Mouse (Mus musculus) heart, postnatal 0 days (tissue): ENCODE results near the gene Tbc1d20. TPM values are rescaled to one million over a fixed set of nuclear protein-coding genes. Genes with fewer than 3 reads are reported as not detected.

Experiments used
- ATAC-seq: fragments of 200-750 bp; cut with Nextera tagmentation; 2 replicates; pipeline ENCODE4 v1.8.0; 2017; ENCODE audit warnings: low read depth, moderate number of reproducible peaks, moderate library complexity; ENCODE audit not compliant: insufficient read depth
- DNase-seq: peaks from one replicate; pipeline ENCODE4 v3.0.0-alpha.2; 2016; ENCODE audit warnings: low spot score
- H3K27ac ChIP-seq: fragments of 300-500 bp; sonication (generic); 2 replicates; pipeline ENCODE4 v1.5.1; 2014; ENCODE audit warnings: low read depth, mild to moderate bottlenecking
- H3K27me3 ChIP-seq: fragments of 300-500 bp; sonication (generic); 2 replicates; pipeline ENCODE4 v1.6.1; 2014; ENCODE audit warnings: low read length, mixed read lengths; ENCODE audit not compliant: control insufficient read depth, insufficient read depth
- H3K36me3 ChIP-seq: fragments of 300-500 bp; sonication (generic); replicated peaks from 2 replicates; pipeline ENCODE4 v1.6.1; 2014; ENCODE audit warnings: low read length, mixed read lengths; ENCODE audit not compliant: control insufficient read depth, insufficient read depth
- H3K4me1 ChIP-seq: fragments of 300-500 bp; sonication (generic); 2 replicates; pipeline ENCODE4 v1.6.1; 2014; ENCODE audit warnings: antibody characterized with exemption; ENCODE audit not compliant: control insufficient read depth, insufficient read depth
- H3K4me2 ChIP-seq: fragments of 300-500 bp; sonication (generic); 2 replicates; pipeline ENCODE4 v1.6.1; 2014; ENCODE audit warnings: low read depth, mild to moderate bottlenecking, low read length, moderate library complexity
- H3K4me3 ChIP-seq: fragments of 300-500 bp; sonication (generic); 2 replicates; pipeline ENCODE4 v1.5.1; 2014; ENCODE audit warnings: low read depth, low read length
- H3K9ac ChIP-seq: fragments of 300-500 bp; sonication (generic); replicated peaks from 2 replicates; pipeline ENCODE4 v1.6.1; 2014; ENCODE audit warnings: low read depth, low read length, mixed read lengths
- H3K9me3 ChIP-seq: fragments of 300-500 bp; sonication (generic); replicated peaks from 2 replicates; pipeline ENCODE4 v1.6.1; 2016; ENCODE audit warnings: low read length; ENCODE audit not compliant: control insufficient read depth
- CTCF ChIP-seq: IDR thresholded peaks from 2 replicates; pipeline ENCODE4 v1.5.1; 2016; ENCODE audit warnings: antibody characterized with exemption, control low read depth, low read depth
- EP300 ChIP-seq: IDR thresholded peaks from 2 replicates; pipeline ENCODE4 v1.6.1; 2016; ENCODE audit warnings: antibody characterized with exemption, low read depth
- WGBS: fragments of 180-500 bp; shearing (Covaris S2); extraction: QIAGEN DNeasy Blood & Tissue Kit; methylation state at CpG from one replicate; pipeline ENCODE4 v1.1.7; 2014; 5-methylcytosine and 5-hydroxymethylcytosine counted together
- polyA plus RNA-seq: library from polyadenylated mRNA; unstranded; fragments of >200 nt; fragmentation: Nextera tagmentation; extraction: Ambion mirVana; gene quantifications from 2 replicates; pipeline ENCODE4 v1.2.1, GENCODE M21; 2015
- total RNA-seq: library from RNA; depleted of rRNA; stranded (reverse); fragments of >200 nt; gene quantifications from 2 replicates; pipeline ENCODE4 v1.2.3, GENCODE M21; 2014; ENCODE audit warnings: low replicate concordance

The Tbc1d20 gene
- total and polyA plus RNA-seq, 2 experiments from 2014 or later = 22.8 to 65.8 TPM

DNA sequence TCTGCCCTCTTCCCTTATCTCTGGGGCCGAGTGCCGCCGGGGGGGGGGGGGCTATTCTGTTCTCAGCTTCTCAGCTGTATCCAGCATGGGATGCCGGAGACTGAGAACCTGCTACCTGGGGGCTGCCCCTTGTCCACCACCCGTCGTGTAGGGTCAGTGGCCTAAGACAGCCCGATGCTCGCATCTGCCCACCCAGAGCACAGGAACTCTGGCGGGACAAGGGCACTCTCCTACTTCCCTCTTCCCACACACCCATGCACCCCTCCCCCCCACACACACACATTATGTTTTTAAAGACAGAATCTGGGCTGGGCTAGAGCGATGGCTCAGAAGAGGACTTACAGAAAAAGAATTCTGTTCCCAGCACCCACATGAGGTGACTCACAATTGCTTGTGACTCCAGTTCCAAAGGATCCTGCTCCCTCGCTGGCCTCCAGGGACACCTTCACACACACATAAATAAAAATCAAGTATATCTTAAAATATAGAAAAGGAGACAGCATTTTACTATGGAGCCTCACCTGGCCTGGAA lies 41.7 kb downstream of the Tbc1d20 start:
- H3K9me3 ChIP-seq = no peaks in the 10 kb centered on the region
- H3K27me3 ChIP-seq = no peaks in the 10 kb centered on the region
- H3K36me3 ChIP-seq = no peaks in the 10 kb centered on the region
- TF ChIP-seq CTCF = no peak
- no peak for TF ChIP-seq EP300
- no peak overlapping the region for H3K27ac ChIP-seq
- no peak overlapping the region for H3K4me3 ChIP-seq
- 45% methylated on average over 11 of the region's 11 CpGs for WGBS
- peaks cover 12% of the 10 kb centered on the region for H3K4me1 ChIP-seq
- ATAC-seq = no peak
- H3K9ac ChIP-seq = no peak overlapping the region
- no peak for DNase-seq
- no peak overlapping the region for H3K4me2 ChIP-seq

DNA sequence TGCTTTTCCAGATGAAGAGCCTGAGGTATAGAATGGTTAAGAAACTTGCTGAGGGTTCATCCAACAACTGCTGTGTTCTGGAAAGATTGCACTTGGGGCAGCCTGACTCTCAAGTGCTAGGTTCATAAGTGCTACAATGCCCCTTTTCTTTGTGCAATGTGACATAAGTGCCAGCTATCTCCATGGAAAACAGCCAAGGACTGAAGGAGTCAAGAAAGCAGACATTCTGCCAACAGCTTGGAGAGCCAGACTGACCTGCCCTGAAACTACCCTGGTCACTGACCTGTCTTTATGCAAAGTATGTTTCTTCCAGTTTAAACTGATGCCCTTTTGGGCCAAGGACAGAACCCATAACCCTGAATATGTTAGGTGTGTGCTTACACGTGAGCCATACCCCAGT lies 43.2 kb downstream of the Tbc1d20 start:
- Histone ChIP-seq H3K4me3 (no peak overlapping the region), H3K36me3 (no peaks in the 10 kb centered on the region), H3K9ac (no peak overlapping the region), H3K4me1 (no peaks in the 10 kb centered on the region; the same call in 1 of the 2 replicates), H3K9me3 (no peaks in the 10 kb centered on the region), H3K27ac (no peak overlapping the region), H3K4me2 (no peak overlapping the region), H3K27me3 (no peaks in the 10 kb centered on the region)
- no peak for ATAC-seq
- no peak for TF ChIP-seq EP300
- TF ChIP-seq CTCF = no peak
- 53% methylated on average over 1 of the region's 1 CpGs for WGBS
- no peak for DNase-seq

DNA sequence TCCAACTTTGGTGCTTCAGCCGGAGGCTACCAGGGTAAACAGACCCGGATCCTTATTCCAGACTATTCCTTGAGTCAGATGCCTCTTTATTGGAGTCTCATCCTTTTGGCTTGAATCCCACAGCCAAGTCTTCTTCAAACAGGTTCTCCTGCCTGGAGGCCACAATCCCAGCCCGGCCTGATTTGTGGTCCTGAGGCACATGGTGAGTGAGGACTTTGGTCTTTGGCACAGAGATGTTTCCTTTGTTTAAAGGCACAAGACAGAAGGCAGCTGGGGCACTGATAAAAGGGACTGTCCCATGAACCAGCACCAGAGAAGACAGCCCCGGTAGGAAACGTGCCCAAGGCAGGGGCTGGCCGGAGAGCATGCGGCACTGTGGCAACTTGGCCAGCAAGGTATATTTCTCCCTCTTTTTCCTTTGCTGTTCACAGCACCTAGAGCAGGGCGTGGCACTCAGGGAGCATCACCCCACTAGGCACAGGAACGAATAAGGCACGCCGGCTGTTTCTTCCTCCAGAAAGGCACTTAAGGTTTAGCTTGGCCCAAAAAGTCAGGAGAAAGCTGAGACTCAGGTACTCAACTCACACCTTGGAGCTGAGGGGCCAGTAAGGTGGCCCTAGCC lies 44.1 kb downstream of the Tbc1d20 start:
- Histone ChIP-seq H3K36me3 (no peaks in the 10 kb centered on the region), H3K27me3 (no peaks in the 10 kb centered on the region), H3K4me1 (no peaks in the 10 kb centered on the region; the same call in 1 of the 2 replicates), H3K9me3 (no peaks in the 10 kb centered on the region), H3K4me3 (no peak overlapping the region), H3K9ac (no peak overlapping the region), H3K27ac (no peak overlapping the region), H3K4me2 (no peak overlapping the region)
- WGBS = 86% methylated on average over 11 of the region's 11 CpGs
- TF ChIP-seq EP300 (no peak), CTCF (no peak)
- DNase-seq = no peak
- ATAC-seq = no peak

DNA sequence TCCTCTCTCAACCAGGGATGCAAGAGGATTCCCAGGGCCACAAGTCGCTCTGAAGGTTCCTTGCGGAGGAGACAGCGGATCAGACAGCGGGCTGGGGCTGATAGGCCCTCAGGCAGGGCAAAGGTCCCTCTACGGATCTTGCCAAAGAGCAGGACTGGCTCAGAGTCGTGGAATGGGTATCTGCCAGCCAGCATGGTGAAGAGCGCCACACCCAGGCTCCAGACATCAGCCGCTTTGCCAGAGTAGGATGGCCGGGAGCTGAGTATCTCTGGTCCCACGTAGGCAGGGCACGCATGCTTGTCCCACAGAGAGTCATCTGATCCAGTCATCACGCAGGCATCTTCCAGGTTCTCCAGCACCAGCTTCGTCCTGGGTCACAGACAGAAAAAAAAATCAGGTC lies 44.7 kb downstream of the Tbc1d20 start:
- Histone ChIP-seq H3K4me2 (no peak overlapping the region), H3K36me3 (no peaks in the 10 kb centered on the region), H3K27me3 (no peaks in the 10 kb centered on the region), H3K4me1 (no peaks in the 10 kb centered on the region; the same call in 1 of the 2 replicates), H3K9me3 (no peaks in the 10 kb centered on the region), H3K27ac (no peak overlapping the region), H3K9ac (no peak overlapping the region), H3K4me3 (no peak overlapping the region)
- 87% methylated on average over 13 of the region's 13 CpGs for whole genome bisulfite sequencing
- no peak for DNase-seq
- TF ChIP-seq CTCF (no peak), EP300 (no peak)
- no peak for ATAC-seq

DNA sequence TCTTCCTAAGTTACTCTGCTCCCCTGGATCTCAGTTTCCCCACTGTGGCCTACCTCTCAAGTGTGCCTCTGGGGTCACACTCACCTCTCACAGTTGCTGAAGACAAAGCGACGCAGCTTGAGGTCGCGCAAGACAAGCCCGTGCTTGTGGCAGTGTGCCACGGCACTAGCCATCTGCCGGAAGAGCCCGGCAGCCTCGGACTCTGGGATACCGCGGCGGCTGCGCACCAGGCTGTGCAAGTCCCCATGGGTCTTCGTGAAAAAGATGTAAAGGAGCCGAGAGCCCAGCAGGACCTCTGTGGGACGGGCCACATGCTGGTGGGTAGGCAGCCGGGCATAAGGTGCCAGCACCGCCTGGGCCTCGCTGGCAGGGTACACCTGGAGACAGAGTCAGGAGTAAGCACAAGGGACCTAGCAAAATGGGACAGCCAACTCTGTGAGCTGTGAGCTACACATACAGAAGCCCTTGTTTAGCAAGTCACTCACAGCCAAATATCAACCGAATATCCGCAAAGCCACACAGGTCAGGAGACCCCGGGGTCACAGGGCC lies 46.1 kb downstream of the Tbc1d20 start:
- no peak overlapping the region for H3K9ac ChIP-seq
- WGBS = 87% methylated on average over 21 of the region's 22 CpGs
- no peak overlapping the region for H3K4me3 ChIP-seq
- no peaks in the 10 kb centered on the region for H3K9me3 ChIP-seq
- TF ChIP-seq EP300 (no peak), CTCF (no peak)
- DNase-seq (no peak), ATAC-seq (no peak)
- no peaks in the 10 kb centered on the region for H3K27me3 ChIP-seq
- H3K27ac ChIP-seq = no peak overlapping the region
- H3K36me3 ChIP-seq = no peaks in the 10 kb centered on the region
- H3K4me2 ChIP-seq = no peak overlapping the region
- H3K4me1 ChIP-seq = no peaks in the 10 kb centered on the region; the same call in 1 of the 2 replicates
